Mouse (Mus musculus) spleen, adult 2 months (tissue): ENCODE results near the gene Fras1.

ENCODE experiments used
- CTCF ChIP-seq: fragments of 200-500 bp; IDR thresholded peaks from 2 replicates; pipeline ENCODE4 v1.5.1; 2011; ENCODE audit warnings: mild to moderate bottlenecking, inconsistent platforms; ENCODE audit not compliant: insufficient read depth, insufficient read length, insufficient replicate concordance; ENCODE audit errors: extremely low read depth
- POLR2A ChIP-seq: fragments of 200-500 bp; IDR thresholded peaks from 2 replicates; pipeline ENCODE4 v1.6.1; 2011; ENCODE audit warnings: low read depth, low read length, inconsistent platforms

DNA sequence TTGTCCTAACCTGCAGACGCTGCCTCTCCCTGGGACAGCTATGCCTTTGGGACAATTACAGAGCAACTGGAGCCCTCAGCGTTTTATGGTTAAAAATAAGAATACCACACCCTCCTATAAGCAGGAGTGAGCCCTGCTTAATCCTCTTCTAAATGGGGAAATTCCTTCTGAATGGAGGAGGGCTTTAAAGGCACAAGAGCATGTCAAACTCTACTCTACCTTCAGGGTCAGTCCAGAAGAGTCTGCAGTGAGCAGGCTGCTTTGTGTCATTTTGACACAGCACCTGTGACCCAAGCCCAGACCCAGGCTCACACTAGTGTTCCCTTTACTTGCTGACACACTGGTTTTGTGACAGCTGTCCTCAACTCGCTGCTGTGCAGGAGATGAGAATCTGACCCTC is 307.3 kb downstream of the Fras1 start:
- no peak for TF ChIP-seq CTCF
- TF ChIP-seq POLR2A, result no peak
